Mouse (Mus musculus) hindbrain, embryonic 10.5 days (tissue): ENCODE measurements around the gene Adcy6. TPM values are rescaled to one million over a fixed set of nuclear protein-coding genes. Genes with fewer than 3 reads are reported as not detected.

Experiments
- DNase-seq: peaks from one replicate; pipeline ENCODE4 v3.0.0-alpha.2; 2017; ENCODE audit warnings: low spot score
- H3K27ac ChIP-seq: fragments of 300-500 bp; sonication (generic); 2 replicates; pipeline ENCODE4 v1.5.1; 2016; ENCODE audit warnings: mild to moderate bottlenecking, moderate library complexity
- H3K27me3 ChIP-seq: fragments of 300-500 bp; sonication (generic); 2 replicates; pipeline ENCODE4 v1.6.1; 2016; ENCODE audit warnings: mild to moderate bottlenecking; ENCODE audit not compliant: poor library complexity, insufficient read depth, severe bottlenecking
- H3K36me3 ChIP-seq: fragments of 300-500 bp; sonication (generic); 2 replicates; pipeline ENCODE4 v1.6.1; 2016; ENCODE audit warnings: mild to moderate bottlenecking, moderate library complexity
- H3K4me1 ChIP-seq: fragments of 300-500 bp; sonication (generic); replicated peaks from 2 replicates; pipeline ENCODE4 v1.6.1; 2016; ENCODE audit warnings: mild to moderate bottlenecking
- H3K4me3 ChIP-seq: fragments of 300-500 bp; sonication (generic); 2 replicates; pipeline ENCODE4 v1.5.1; 2016; ENCODE audit warnings: mild to moderate bottlenecking, moderate library complexity
- H3K9me3 ChIP-seq: fragments of 300-500 bp; sonication (generic); 2 replicates; pipeline ENCODE4 v1.6.1; 2016; ENCODE audit warnings: mild to moderate bottlenecking, moderate library complexity
- WGBS: fragments of 180-500 bp; shearing (Covaris S2); methylation state at CpG from one replicate; pipeline ENCODE4 v1.1.7; 2016; 5-methylcytosine and 5-hydroxymethylcytosine counted together
- polyA plus RNA-seq: library from polyadenylated mRNA; unstranded; fragments of >200 nt; fragmentation: Nextera tagmentation; extraction: Ambion mirVana; gene quantifications from 2 replicates; pipeline ENCODE4 v1.2.1, GENCODE M21; 2016

Adcy6 gene
- polyA plus RNA-seq, 1 experiment from 2014 or later = 12.0 TPM

DNA sequence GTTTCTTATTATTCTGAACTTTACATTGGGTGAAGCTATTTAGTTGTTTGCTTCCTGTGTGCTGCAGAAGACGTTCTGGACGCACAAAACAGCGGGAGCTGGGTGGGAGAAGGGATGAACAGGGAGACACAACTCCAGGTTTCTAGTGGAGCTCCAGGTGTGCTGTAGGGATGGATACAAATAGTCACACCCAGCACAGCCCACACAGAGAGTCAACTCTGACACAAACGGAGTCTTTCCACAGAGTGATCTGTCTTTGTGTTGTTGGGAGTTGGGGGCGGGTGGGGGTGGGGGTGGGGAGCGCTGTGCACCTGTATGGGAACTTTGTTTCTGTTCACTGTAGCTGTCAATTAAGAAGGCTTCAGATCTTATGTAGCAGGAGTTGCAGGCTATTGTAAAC lies 12.8 kb upstream of the Adcy6 start:
- 12% methylated on average over 6 of the region's 6 CpGs for WGBS
- peaks cover 22% of the 10 kb centered on the region for H3K4me1 ChIP-seq

DNA sequence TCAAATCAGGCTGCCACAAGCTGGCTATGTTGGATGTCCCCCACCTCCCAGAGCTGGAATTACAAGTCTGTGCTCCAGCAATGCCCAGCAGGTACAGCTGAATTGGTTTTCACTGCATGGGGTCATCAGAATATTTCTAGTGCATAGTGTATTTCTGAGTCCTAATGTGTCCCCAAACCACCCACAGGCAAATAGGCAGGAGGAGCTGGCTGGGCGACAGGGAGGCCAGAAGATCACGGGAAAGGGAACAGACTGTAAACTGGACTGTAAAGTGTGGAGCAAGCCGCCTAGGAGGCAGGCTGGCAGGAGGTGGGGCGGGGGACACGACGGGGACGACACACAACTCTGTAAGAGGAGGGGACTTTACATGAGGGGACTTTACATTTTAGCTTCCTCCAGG lies 12.3 kb upstream of the Adcy6 start:
- Histone ChIP-seq H3K9me3 (no peaks in the 10 kb centered on the region), H3K27ac (no peak overlapping the region), H3K4me1 (peaks cover 23% of the 10 kb centered on the region), H3K4me3 (no peak overlapping the region), H3K27me3 (peaks cover 20% of the 10 kb centered on the region), H3K36me3 (no peaks in the 10 kb centered on the region)
- WGBS = 3% methylated on average over 7 of the region's 7 CpGs
- no peak for DNase-seq

More for the DNA sequence above, 12.8 kb upstream of the Adcy6 start:
- Histone ChIP-seq H3K9me3 (no peaks in the 10 kb centered on the region), H3K4me3 (no peak overlapping the region), H3K36me3 (no peaks in the 10 kb centered on the region), H3K27me3 (peaks cover 23% of the 10 kb centered on the region), H3K27ac (0 out of 2 replicates have a peak overlapping the region, but pooled peaks have one; percentile 23)
- DNase-seq = no peak

DNA sequence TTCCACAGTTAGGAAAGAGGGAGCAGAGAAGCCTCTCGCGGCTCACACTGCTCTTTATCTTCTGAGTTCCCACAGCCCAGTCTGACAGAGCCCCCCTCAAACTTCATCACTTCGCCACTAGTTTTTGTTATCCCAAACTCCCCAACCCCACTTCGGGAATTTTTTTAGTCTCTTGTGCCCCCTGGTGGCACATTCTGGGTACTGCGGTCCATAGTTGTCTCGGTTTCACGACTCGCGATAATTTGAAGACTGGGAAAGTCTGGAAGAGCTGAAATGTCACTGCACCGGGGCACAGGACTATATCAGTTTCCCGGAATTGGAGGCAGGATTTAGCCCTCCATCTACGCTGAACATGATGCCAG lies 7.3 kb upstream of the Adcy6 start:
- Histone ChIP-seq H3K4me3 (peak overlapping the region; percentile 26; the same call in 1 of the 2 replicates), H3K27ac (0 out of 2 replicates have a peak overlapping the region, but pooled peaks have one; percentile 62), H3K27me3 (peaks cover 10% of the 10 kb centered on the region; the same call in 1 of the 2 replicates), H3K4me1 (peaks cover 28% of the 10 kb centered on the region), H3K9me3 (no peaks in the 10 kb centered on the region), H3K36me3 (no peaks in the 10 kb centered on the region)
- WGBS = under 1% methylated on average over 12 of the region's 12 CpGs
- peak; percentile 86 for DNase-seq

DNA sequence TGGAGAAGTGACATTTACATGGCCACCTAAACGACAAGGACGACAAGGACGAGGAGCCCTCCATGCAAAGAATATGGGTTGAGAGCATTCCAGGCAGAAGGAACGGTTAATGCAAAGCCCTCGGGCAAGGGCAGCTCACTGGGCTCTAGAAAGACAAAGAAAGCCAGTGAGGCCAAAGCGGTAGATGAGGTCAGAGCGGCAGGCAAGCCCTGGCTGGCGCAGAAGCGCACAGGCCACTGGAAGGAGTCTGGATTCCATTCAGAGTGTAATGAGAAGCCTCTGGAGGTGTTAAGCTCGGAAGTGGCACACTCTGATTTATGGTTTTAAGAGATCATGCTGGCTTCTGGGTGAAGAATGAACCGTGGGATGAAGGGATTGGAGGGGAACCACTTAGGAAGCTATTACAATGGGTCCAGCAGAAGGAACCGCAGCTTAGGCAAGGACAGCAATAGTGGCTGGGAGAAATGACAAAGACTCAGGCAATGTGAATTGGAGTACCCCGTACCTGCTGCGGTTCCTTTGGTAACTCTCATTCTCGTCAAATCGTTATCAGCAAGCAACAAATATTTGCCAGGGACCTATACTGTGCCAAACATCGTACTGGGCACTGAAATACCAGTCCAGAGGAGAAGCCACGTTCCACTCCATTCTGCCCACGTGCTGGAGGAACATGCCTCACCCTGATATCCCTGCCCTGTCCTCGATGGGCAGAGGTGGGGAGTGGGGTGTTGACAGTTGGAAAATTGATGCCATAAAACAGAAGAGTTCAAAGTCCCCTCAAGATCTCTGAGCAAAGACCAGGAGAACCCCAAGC lies 6.7 kb upstream of the Adcy6 start:
- peak; percentile 15 for DNase-seq
- no peaks in the 10 kb centered on the region for H3K36me3 ChIP-seq
- WGBS = 49% methylated on average over 20 of the region's 20 CpGs
- H3K4me1 ChIP-seq = peaks cover 26% of the 10 kb centered on the region
- H3K27ac ChIP-seq = 0 out of 2 replicates have a peak overlapping the region, but pooled peaks have one; percentile 62
- H3K9me3 ChIP-seq = no peaks in the 10 kb centered on the region
- H3K4me3 ChIP-seq = peak overlapping the region; percentile 26; the same call in 1 of the 2 replicates
- peaks cover 10% of the 10 kb centered on the region; the same call in 1 of the 2 replicates for H3K27me3 ChIP-seq

DNA sequence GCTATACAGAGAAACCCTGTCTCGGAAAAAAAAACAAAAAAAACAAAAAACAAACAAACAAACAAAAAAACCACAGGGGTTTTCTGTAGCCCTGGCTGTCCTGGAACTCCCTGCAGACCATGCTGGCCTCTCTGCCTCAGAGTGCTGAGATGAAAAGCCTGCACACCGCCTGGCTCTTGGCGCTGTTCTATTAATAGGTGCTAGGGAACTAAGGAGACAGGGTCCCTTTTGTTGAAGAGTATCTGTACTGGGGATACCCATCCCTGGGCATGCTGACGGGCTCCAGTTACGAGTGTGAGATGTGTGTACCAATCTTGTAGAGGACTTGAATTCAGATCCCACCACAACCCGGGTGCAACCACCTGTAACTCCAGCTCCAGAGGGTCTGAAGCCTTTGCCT lies 5.9 kb upstream of the Adcy6 start:
- 67% methylated on average over 6 of the region's 6 CpGs for WGBS
- H3K9me3 ChIP-seq = no peaks in the 10 kb centered on the region
- H3K27ac ChIP-seq = no peak overlapping the region
- H3K27me3 ChIP-seq = peaks cover 10% of the 10 kb centered on the region; the same call in 1 of the 2 replicates
- H3K36me3 ChIP-seq = no peaks in the 10 kb centered on the region
- peaks cover 26% of the 10 kb centered on the region for H3K4me1 ChIP-seq
- H3K4me3 ChIP-seq = no peak overlapping the region
- no peak for DNase-seq

DNA sequence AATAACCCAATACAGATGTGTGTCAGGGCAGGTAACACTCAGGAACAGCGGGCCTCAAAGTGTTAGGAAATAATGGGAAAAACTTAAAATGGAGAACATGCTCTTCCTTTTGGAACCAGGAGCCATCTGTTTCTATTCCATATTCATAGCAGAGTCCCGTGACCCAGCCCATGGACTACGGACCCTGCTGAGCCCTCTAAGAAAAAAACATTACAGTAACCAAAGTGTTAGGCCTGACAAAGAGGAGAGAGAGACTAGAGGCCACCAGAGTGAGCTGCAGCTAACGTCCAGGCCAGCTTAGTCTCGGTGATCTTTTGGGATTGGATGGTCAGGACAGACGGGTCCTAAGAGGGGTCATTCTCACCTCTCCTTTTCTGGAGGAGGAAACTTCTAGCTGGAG lies 5.1 kb upstream of the Adcy6 start:
- H3K27me3 ChIP-seq = peaks cover 11% of the 10 kb centered on the region; the same call in 1 of the 2 replicates
- H3K4me1 ChIP-seq = peaks cover 32% of the 10 kb centered on the region
- WGBS = 56% methylated on average over 6 of the region's 6 CpGs
- no peak for DNase-seq
- H3K36me3 ChIP-seq = no peaks in the 10 kb centered on the region
- H3K4me3 ChIP-seq = no peak overlapping the region
- H3K27ac ChIP-seq = peak overlapping the region; percentile 62; the same call in 1 of the 2 replicates
- H3K9me3 ChIP-seq = no peaks in the 10 kb centered on the region

DNA sequence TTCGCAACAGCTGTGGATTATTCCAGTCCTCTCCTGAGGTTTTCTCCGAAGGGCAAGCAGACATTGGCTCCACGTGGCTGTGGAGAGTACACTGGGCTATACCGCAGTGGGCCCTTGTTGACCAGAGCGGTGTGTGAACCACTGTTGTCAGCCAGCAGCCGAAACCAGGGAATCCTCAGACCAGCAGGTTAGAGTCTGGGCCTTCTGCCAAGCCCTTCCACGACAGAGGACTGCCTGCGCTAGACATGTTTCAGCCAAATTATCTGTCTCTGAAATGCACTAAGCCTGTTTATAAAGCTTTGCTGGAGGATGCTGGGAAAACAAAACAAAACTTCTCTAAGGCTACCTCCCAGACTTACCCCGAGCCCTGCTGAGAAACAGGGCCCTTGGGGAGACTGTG lies 4.7 kb upstream of the Adcy6 start:
- Histone ChIP-seq H3K4me3 (no peak overlapping the region), H3K27ac (peak overlapping the region; percentile 62; the same call in 1 of the 2 replicates), H3K4me1 (peaks cover 36% of the 10 kb centered on the region), H3K9me3 (no peaks in the 10 kb centered on the region), H3K27me3 (peaks cover 13% of the 10 kb centered on the region; the same call in 1 of the 2 replicates), H3K36me3 (no peaks in the 10 kb centered on the region)
- DNase-seq = no peak
- 70% methylated on average over 9 of the region's 9 CpGs for WGBS

DNA sequence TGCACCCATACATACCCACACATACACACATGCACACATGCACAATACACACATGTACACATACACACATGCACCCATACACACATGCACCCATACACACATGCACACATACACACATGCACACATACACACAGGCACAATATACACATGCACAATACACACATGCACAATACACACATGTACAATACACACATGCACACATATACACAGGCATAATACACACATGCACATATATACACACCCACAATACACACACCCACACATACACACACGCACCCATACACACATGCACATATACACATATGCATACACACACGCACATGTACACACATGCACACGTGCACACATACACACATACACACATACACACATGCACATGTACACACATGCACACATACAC lies 2.4 kb upstream of the Adcy6 start:
- Histone ChIP-seq H3K27ac (no peak overlapping the region), H3K27me3 (0 out of 2 replicates have a peak, but pooled peaks cover 8% of the 10 kb centered on the region), H3K9me3 (no peaks in the 10 kb centered on the region), H3K4me3 (no peak overlapping the region), H3K4me1 (peaks cover 54% of the 10 kb centered on the region), H3K36me3 (no peaks in the 10 kb centered on the region)
- no peak for DNase-seq
- 94% methylated on average over 3 of the region's 3 CpGs for WGBS

DNA sequence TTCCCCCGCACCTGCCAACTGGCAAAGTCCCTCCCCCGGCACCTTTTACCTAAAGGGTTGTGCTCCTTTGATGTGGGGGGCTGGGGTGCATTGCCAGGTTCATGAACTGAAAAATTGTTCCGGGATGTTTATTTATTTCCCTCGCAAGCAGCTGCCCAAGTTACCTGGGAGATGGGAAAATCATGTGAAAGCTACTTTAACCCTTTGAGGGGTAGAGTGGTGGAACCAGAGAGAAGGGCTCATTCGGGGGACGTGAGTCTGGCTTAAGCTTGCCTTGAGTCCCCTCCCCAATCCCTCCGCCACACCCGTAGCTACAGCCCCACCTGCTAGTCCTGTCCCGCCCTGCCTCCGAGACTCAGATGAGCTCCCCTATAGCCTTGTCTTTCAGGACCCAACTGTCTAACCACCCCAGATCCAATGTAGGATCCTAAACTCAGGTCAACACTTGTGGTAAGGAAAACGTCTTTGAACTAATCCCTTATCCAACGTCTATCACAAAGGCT lies 306 bp upstream of the Adcy6 start:
- Histone ChIP-seq H3K27me3 (0 out of 2 replicates have a peak, but pooled peaks cover 3% of the 10 kb centered on the region), H3K4me3 (peak overlapping the region; percentile 68), H3K27ac (peak overlapping the region; percentile 95), H3K9me3 (no peaks in the 10 kb centered on the region), H3K36me3 (peaks cover 12% of the 10 kb centered on the region), H3K4me1 (peaks cover 49% of the 10 kb centered on the region)
- WGBS = 3% methylated on average over 12 of the region's 12 CpGs
- peak; percentile 42 for DNase-seq

DNA sequence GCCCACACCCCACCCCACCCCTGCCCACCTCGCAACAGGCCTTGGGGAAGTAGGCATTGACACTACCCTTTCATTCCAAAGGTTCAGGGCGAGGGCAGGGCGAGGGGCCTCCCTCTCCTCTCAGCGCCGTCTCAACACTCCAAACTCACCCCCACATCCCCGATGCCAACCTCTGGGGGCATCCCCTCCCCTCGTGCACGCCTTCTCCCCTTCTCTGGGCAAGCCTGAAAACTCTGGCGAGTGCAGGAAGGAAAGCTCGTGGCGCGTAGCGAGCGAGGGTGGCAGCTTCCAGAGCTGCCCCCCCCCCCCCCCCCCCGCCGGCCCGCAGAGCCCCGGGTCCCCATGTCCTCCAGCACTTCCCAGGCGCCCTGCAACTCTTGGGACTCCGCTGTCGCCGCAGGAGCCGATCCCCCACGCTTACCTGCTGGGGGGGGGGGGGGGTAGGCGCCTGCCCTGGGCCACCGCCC lies 1.1 kb downstream of the Adcy6 start:
- no peak for DNase-seq
- 0 out of 2 replicates have a peak, but pooled peaks cover 3% of the 10 kb centered on the region for H3K27me3 ChIP-seq
- peaks cover 41% of the 10 kb centered on the region for H3K4me1 ChIP-seq
- peak overlapping the region; percentile 68 for H3K4me3 ChIP-seq
- peak overlapping the region; percentile 95 for H3K27ac ChIP-seq
- under 1% methylated on average over 22 of the region's 26 CpGs for WGBS
- peaks cover 26% of the 10 kb centered on the region for H3K36me3 ChIP-seq
- no peaks in the 10 kb centered on the region for H3K9me3 ChIP-seq

DNA sequence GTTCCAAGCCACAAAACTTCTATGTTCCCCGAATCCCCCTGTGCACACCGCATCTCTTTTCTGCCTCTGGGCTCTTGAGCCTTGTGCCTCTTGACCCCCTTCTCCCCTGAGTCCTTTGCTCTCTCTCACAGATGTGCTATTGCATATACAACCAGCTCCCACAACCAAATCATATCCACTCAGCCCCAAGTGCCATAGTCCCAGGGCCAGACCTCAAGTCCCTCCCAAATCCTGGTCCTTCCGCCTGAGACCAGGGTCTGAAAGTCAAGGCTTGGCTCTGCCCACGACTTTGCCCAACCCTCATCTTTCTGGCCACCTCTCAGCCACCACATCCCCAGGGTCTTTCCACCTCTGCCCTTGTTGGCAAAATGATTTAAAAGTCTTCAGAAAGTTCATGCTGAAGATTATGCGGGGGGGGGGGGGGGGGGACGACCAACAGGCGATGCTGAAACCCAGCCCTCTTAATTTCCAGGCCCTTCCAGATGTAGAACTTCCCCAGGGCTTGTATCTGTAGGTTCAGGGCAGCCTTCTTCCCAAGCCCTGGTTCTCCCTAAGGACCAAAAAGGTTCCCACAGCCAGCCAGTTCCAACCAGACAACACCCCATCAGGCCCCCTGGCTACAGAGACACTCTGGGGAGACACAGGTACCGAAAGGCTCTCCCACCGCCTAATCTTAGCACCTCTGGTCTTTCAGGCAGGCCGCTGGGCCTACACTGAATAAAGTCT lies 1.7 kb downstream of the Adcy6 start:
- peaks cover 32% of the 10 kb centered on the region for H3K36me3 ChIP-seq
- H3K4me3 ChIP-seq = peak overlapping the region; percentile 68
- peak; percentile 46 for DNase-seq
- H3K27me3 ChIP-seq = 0 out of 2 replicates have a peak, but pooled peaks cover 3% of the 10 kb centered on the region
- peaks cover 47% of the 10 kb centered on the region for H3K4me1 ChIP-seq
- peak overlapping the region; percentile 95 for H3K27ac ChIP-seq
- no peaks in the 10 kb centered on the region for H3K9me3 ChIP-seq
- WGBS = 17% methylated on average over 10 of the region's 10 CpGs

DNA sequence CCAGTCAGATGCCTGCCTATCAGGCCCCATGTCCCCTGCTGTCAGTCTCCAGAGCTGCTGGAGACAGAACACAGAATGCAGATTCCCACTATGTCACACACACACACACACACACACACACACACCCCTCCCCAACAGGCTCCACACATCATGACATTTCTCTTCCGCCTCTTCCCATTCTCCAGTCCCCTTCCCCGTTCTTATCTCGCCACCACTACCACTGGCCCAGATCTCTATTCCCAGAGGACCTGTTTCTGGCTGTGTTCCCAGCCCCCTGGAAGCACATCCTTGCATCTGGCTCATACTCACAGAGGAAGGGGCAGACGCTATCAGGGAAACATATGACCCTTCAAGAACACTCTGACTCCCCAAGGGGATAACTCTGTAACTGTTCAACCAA lies 2.3 kb downstream of the Adcy6 start:
- peaks cover 38% of the 10 kb centered on the region for H3K36me3 ChIP-seq
- H3K4me1 ChIP-seq = peaks cover 54% of the 10 kb centered on the region
- no peaks in the 10 kb centered on the region for H3K9me3 ChIP-seq
- peak overlapping the region; percentile 68 for H3K4me3 ChIP-seq
- no peak for DNase-seq
- H3K27ac ChIP-seq = peak overlapping the region; percentile 95
- WGBS = 53% methylated on average over 4 of the region's 4 CpGs
- 0 out of 2 replicates have a peak, but pooled peaks cover 3% of the 10 kb centered on the region for H3K27me3 ChIP-seq
